Mouse (Mus musculus) kidney, adult 9 months (tissue): ENCODE data around the gene Tarbp1.
A peak's percentile ranks its signal among the peaks of the same experiment; 100 is the strongest.

ENCODE experiments used
- DNase-seq: peaks from one replicate; pipeline ENCODE4 v3.0.0; 2022

Tarbp1 gene

GRCm38 (mm10) chr8:126474299-126475187, at the start of gene Tarbp1:
Tarbp1 (minus strand) TSS chr8:126475065.
- DNase-seq, result peak; percentile 90

GRCm38 (mm10) chr8:126524233-126524985, 49.5 kb upstream of the Tarbp1 start:
- DNase-seq, result peak; percentile 84

GRCm38 (mm10) chr8:126523060-126523574, 48.3 kb upstream of the Tarbp1 start:
- DNase-seq, result no peak

- DNase-seq, result no peak
Measured at GRCm38 (mm10) chr8:126519447-126519975, 44.6 kb upstream of the Tarbp1 start.

GRCm38 (mm10) chr8:126516620-126517577, 42.0 kb upstream of the Tarbp1 start:
- peak; percentile 93 for DNase-seq

GRCm38 (mm10) chr8:126514011-126514964, 39.4 kb upstream of the Tarbp1 start:
- no peak for DNase-seq

- DNase-seq, result no peak
Measured at GRCm38 (mm10) chr8:126510866-126511265, 36.0 kb upstream of the Tarbp1 start.

- DNase-seq, result no peak
Measured at GRCm38 (mm10) chr8:126509635-126510034, 34.8 kb upstream of the Tarbp1 start.

- DNase-seq, result no peak
Measured at GRCm38 (mm10) chr8:126508871-126509586, 34.2 kb upstream of the Tarbp1 start.

- DNase-seq, result no peak
Measured at GRCm38 (mm10) chr8:126508221-126508620, 33.4 kb upstream of the Tarbp1 start.

- DNase-seq, result no peak
Measured at GRCm38 (mm10) chr8:126504492-126505182, 29.8 kb upstream of the Tarbp1 start.

GRCm38 (mm10) chr8:126502722-126503121, 27.9 kb upstream of the Tarbp1 start:
- no peak for DNase-seq

GRCm38 (mm10) chr8:126499371-126499770, 24.5 kb upstream of the Tarbp1 start:
- no peak for DNase-seq

- DNase-seq, result peak; percentile 35
Measured at GRCm38 (mm10) chr8:126498465-126498864, 23.6 kb upstream of the Tarbp1 start.

GRCm38 (mm10) chr8:126497541-126498428, 22.9 kb upstream of the Tarbp1 start:
- DNase-seq, result peak; percentile 96

GRCm38 (mm10) chr8:126496915-126497314, 22.1 kb upstream of the Tarbp1 start:
- no peak for DNase-seq

GRCm38 (mm10) chr8:126495461-126495860, 20.6 kb upstream of the Tarbp1 start:
- DNase-seq, result no peak
